Mouse (Mus musculus) ES-E14 (cell line): ENCODE data around the gene Esr1. TPM values are rescaled to one million over a fixed set of nuclear protein-coding genes. Genes with fewer than 3 reads are reported as not detected.

Experiments used
- DNase-seq: peaks from one replicate; pipeline ENCODE4 v3.0.0-alpha.2; 2013; ENCODE audit warnings: low read depth, low spot score
- H3K27ac ChIP-seq: 2 replicates; pipeline ENCODE4 v1.5.1; 2012; ENCODE audit warnings: low read depth, mild to moderate bottlenecking, low read length, moderate library complexity, mixed read lengths; ENCODE audit not compliant: poor library complexity, insufficient read depth, severe bottlenecking
- H3K36me3 ChIP-seq: 2 replicates; pipeline ENCODE4 v1.6.1; 2012; ENCODE audit warnings: mild to moderate bottlenecking, low read length, moderate library complexity, mixed read lengths; ENCODE audit not compliant: control insufficient read depth, poor library complexity, insufficient read depth, severe bottlenecking
- H3K4me1 ChIP-seq, 2 experiments: fragments of 150-350 bp in 1 of 2; sonication (generic) in 1 of 2; 2 replicates each; pipeline ENCODE4 v1.6.1; 2012; ENCODE audit warnings: low read length in 2 of 2, mild to moderate bottlenecking in 1 of 2, mixed read lengths in 1 of 2; ENCODE audit not compliant: control insufficient read depth in 2 of 2, insufficient read depth in 2 of 2, poor library complexity in 1 of 2
- H3K4me3 ChIP-seq, 2 experiments: fragments of 150-350 bp in 1 of 2; sonication (generic) in 1 of 2; 2 replicates each; pipeline ENCODE4 v1.5.1; 2012; ENCODE audit warnings: low read length in 2 of 2, low read depth in 1 of 2, mild to moderate bottlenecking in 1 of 2, mixed read lengths in 1 of 2; ENCODE audit not compliant: insufficient read depth in 1 of 2, poor library complexity in 1 of 2, severe bottlenecking in 1 of 2
- H3K9ac ChIP-seq: 2 replicates; pipeline ENCODE4 v1.6.1; 2012; ENCODE audit warnings: low read depth, mild to moderate bottlenecking, low read length, mixed read lengths; ENCODE audit not compliant: poor library complexity, insufficient read depth, severe bottlenecking
- H3K9me3 ChIP-seq: fragments of 150-350 bp; sonication (generic); 2 replicates; pipeline ENCODE4 v1.6.1; 2012; ENCODE audit warnings: low read depth, mild to moderate bottlenecking, low read length; ENCODE audit not compliant: control insufficient read depth, insufficient read depth
- CHD2 ChIP-seq: IDR thresholded peaks from 2 replicates; pipeline ENCODE4 v1.6.1; 2014; ENCODE audit warnings: mild to moderate bottlenecking, low read depth, low read length, inconsistent platforms
- HCFC1 ChIP-seq: IDR thresholded peaks from 2 replicates; pipeline ENCODE4 v1.6.1; 2012; ENCODE audit warnings: low read length, inconsistent platforms, borderline replicate concordance; ENCODE audit not compliant: insufficient read depth
- MAFK ChIP-seq: IDR thresholded peaks from 2 replicates; pipeline ENCODE4 v1.6.1; 2014; ENCODE audit warnings: mild to moderate bottlenecking, low read depth, low read length, inconsistent platforms; ENCODE audit not compliant: insufficient read depth
- ZC3H11A ChIP-seq: IDR thresholded peaks from 2 replicates; pipeline ENCODE4 v1.6.1; 2012; ENCODE audit warnings: low read depth, mild to moderate bottlenecking, inconsistent platforms, low read length, borderline replicate concordance
- ZNF384 ChIP-seq: IDR thresholded peaks from 2 replicates; pipeline ENCODE4 v1.6.1; 2012; ENCODE audit warnings: low read depth, low read length, inconsistent platforms
- in situ Hi-C, 2 experiments: fragments of 600-800 bp; cut with MboI; formaldehyde crosslinking; loops; one replicate each; pipeline ENCODE4 v1.15.1; 2025; ENCODE audit warnings: low sequenced_read_pairs in 2 of 2, inconsistent platforms in 1 of 2; ENCODE audit not compliant: unreplicated experiment in 2 of 2
- total RNA-seq: library from RNA; depleted of rRNA; stranded (reverse); fragments of 300-350 nt; gene quantifications from 2 replicates; pipeline ENCODE4 v1.2.3, GENCODE M21; 2012

Esr1 gene
- total RNA-seq, 1 experiment = 0.09 TPM

GRCm38 (mm10) chr10:4824366-4824765, 213.0 kb downstream of the Esr1 start:
- no peak overlapping the region for H3K4me3 ChIP-seq
- DNase-seq = no peak
- in situ Hi-C loops = no loop called here
- H3K27ac ChIP-seq = no peak overlapping the region
- H3K36me3 ChIP-seq = no peaks in the 10 kb centered on the region
- no peak for TF ChIP-seq MAFK
- TF ChIP-seq CHD2 = no peak
- no peak for TF ChIP-seq ZNF384
- no peaks in the 10 kb centered on the region for H3K4me1 ChIP-seq
- no peaks in the 10 kb centered on the region for H3K9me3 ChIP-seq
- H3K9ac ChIP-seq = no peak overlapping the region

GRCm38 (mm10) chr10:4830592-4830991, 219.2 kb downstream of the Esr1 start:
- no peak overlapping the region for H3K4me3 ChIP-seq
- H3K9me3 ChIP-seq = no peaks in the 10 kb centered on the region
- no peak overlapping the region for H3K9ac ChIP-seq
- H3K4me1 ChIP-seq = no peaks in the 10 kb centered on the region
- TF ChIP-seq MAFK (no peak), HCFC1 (no peak), CHD2 (no peak), ZNF384 (no peak), ZC3H11A (no peak)
- H3K36me3 ChIP-seq = no peaks in the 10 kb centered on the region
- H3K27ac ChIP-seq = no peak overlapping the region
- in situ Hi-C loops = no loop called here
- DNase-seq = no peak

GRCm38 (mm10) chr10:4838099-4838498, 226.7 kb downstream of the Esr1 start:
- Histone ChIP-seq H3K9me3 (no peaks in the 10 kb centered on the region), H3K4me3 (no peak overlapping the region), H3K4me1 (no peaks in the 10 kb centered on the region), H3K36me3 (no peaks in the 10 kb centered on the region), H3K27ac (no peak overlapping the region), H3K9ac (no peak overlapping the region)
- no peak for TF ChIP-seq ZNF384
- no peak for TF ChIP-seq MAFK
- no peak for TF ChIP-seq ZC3H11A
- no peak for TF ChIP-seq CHD2
- no peak for TF ChIP-seq HCFC1
- in situ Hi-C loops = no loop called here
- DNase-seq = no peak

- no peak for DNase-seq
- Histone ChIP-seq H3K9me3 (no peaks in the 10 kb centered on the region), H3K27ac (no peak overlapping the region), H3K36me3 (no peaks in the 10 kb centered on the region), H3K4me3 (no peak overlapping the region), H3K9ac (no peak overlapping the region), H3K4me1 (no peaks in the 10 kb centered on the region)
- TF ChIP-seq ZC3H11A (no peak), HCFC1 (no peak), MAFK (no peak), CHD2 (no peak), ZNF384 (no peak)
- in situ Hi-C loops = no loop called here
These were observed 229.6 kb downstream of the Esr1 start for GRCm38 (mm10) chr10:4841039-4841438.

GRCm38 (mm10) chr10:4847523-4847922, 236.1 kb downstream of the Esr1 start:
- DNase-seq = no peak
- no peak overlapping the region for H3K9ac ChIP-seq
- in situ Hi-C loops = no loop called here
- H3K9me3 ChIP-seq = no peaks in the 10 kb centered on the region
- no peaks in the 10 kb centered on the region for H3K4me1 ChIP-seq
- no peak overlapping the region for H3K27ac ChIP-seq
- H3K4me3 ChIP-seq = no peak overlapping the region
- no peak for TF ChIP-seq ZC3H11A
- no peak for TF ChIP-seq ZNF384
- no peak for TF ChIP-seq CHD2
- no peak for TF ChIP-seq MAFK
- no peaks in the 10 kb centered on the region for H3K36me3 ChIP-seq
